Mouse (Mus musculus): ENCODE data around the gene Ano2.

Gene Ano2

DNA sequence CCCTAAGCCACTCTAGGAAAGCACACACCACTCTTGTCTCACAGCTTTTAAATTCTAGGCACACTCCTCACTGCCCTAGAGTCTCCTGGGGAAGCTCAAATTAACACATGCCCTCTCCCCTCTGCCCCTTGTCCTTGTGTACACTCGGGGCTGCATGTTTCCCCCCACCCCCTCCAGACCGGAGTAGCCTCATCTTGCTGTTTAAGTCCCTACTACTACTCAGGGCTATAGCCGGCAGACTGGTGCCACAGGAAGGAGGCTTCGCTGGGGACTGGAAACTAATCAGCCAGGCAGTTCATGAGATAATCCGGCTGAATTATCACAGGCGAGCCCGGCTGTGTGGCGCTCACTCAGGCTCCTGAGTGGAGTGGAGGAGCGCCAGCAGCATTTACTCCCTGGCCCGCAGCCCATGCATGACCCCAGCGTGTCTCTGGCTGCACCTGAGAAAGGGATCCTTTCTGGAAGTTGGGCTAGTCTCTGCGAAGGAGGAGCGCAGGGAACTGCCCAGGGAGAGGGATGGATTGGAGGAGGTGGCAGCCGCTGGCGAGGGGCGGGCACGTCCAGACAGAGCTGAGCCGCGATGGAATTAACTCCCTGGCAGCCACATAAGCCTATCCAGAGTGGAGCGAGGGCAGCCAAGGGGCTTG is at the start of gene Ano2:
Gene Ano2 (plus strand): TSS at position 363 of the 647 bp plus-strand sequence.
- no peak for DNase-seq (ENCODE audit: low read depth, low spot score)

GRCm38 (mm10) chr6:125640486-125640885 is 49.7 kb upstream of the Ano2 start:
- no peak for DNase-seq (ENCODE audit: low read depth, low spot score)

DNA sequence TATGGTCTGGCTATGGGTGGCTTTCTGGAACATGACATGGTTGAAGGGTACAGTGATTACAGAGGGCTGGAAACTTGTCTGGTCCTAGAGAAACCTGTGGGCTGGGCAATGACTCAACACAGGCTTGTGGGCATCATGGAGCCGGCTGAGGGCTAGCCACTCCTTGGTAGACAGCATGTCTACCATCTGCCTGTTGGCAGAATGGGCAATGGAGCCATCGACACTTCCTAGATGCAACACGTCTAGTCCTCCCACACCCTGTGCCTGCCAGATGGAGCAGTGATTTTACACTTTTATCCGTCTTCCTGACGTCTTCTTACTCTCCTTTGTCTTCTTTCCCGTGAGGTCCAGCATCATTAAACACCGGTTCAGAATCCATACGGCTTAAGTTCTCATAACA is 49.1 kb upstream of the Ano2 start:
- DNase-seq (ENCODE audit: low read depth, low spot score) = no peak

DNA sequence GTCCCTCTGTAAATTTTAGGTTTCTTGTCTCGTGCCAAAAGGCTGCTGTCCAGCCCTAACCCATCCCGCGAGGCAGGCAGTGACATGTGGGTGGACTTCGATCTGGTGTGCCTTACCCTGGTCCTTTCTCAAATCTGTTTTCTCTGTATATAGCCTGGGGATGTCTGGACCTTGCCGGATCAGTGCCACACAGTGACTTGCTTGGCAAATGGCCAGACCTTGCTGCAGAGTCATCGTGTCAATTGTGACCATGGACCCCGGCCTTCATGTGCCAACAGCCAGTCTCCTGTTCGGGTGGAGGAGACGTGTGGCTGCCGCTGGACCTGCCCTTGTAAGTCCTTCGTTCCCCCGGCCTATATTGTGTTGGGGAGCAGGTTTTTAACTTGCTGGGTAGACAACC is 41.3 kb upstream of the Ano2 start:
- DNase-seq (ENCODE audit: low read depth, low spot score) = no peak

DNA sequence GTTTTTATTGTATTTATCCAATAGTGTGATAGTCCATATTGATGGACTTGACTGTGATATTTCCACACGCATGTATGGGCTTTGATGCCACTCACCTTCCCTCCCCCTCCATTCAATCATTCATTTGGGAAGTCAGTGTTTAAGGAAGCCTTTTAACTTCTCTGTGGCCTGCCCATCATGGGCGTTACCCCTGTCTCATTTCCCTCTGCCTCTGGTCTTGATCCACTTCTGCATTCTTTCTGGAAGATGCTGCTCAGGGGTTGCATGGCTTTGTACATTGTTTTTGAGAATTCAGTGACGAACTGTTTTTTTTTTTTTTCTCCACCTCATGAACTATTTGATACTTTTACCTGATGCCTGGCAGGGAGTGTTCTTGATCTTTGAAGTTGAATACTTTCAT is 38.9 kb upstream of the Ano2 start:
- DNase-seq (ENCODE audit: low read depth, low spot score) = no peak

- peak; percentile 5 for DNase-seq (ENCODE audit: low read depth, low spot score)
These were observed 36.8 kb upstream of the Ano2 start for GRCm38 (mm10) chr6:125653416-125653815.

- no peak for DNase-seq (ENCODE audit: low read depth, low spot score)
These were observed 33.3 kb upstream of the Ano2 start for GRCm38 (mm10) chr6:125656921-125657320.

DNA sequence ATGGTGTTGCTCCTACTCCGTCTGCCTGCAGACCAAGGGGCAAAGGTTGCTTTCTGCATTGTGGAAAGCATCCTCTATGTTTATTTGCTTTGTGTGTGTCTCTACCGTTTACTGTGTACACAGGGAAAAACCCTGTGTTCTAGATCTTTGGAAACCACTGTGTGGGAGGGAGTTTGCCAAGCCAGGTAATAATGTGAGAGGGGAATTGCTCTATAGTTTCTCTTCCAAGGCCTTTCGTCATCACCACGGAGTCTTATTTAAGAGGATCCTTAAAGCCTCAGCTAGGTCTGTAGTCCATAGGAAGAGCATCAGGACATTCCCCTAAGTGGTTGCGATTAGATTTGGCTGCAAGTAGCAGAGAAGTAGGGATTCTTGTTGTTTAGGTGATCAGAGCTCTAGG is 32.3 kb upstream of the Ano2 start:
- no peak for DNase-seq (ENCODE audit: low read depth, low spot score)

DNA sequence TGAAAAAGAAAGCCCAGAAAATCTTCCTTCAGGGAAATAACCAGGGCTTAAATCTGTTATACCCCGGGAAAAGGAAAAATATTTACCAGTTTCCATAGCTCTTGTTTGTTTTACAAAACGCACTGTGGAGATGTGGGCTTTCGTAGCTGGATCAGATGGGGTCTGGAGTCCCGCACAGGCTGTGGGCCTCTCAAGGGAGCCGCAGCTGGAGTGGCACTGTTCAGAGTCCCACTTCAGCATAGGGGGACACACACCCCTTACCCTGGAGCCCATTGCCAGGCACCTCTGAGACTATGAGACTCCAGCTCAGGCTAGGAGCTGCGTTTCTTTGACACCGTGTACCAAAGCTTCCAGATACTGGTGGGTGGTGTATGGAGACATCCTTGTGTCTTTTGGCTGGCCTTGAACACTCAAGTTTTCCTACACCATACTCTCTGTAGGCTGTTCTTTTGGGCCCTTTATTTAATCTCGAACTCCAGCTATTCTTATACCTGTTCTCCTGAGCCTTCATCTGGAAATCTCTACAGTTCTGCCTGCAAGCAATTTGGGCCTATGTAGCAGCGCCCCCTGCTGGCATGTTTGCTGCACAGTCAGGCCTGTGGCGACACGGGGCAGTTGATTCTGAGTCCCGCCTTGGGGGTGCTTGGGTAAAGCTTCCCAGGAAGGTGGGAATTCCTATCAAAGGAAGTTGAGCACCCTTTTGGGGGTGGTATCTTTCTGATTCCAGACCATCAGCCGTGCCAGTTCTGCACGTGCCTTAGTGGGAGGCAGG is 28.9 kb upstream of the Ano2 start:
- DNase-seq (ENCODE audit: low read depth, low spot score) = peak; percentile 74

GRCm38 (mm10) chr6:125663906-125664305 is 26.3 kb upstream of the Ano2 start:
- no peak for DNase-seq (ENCODE audit: low read depth, low spot score)

DNA sequence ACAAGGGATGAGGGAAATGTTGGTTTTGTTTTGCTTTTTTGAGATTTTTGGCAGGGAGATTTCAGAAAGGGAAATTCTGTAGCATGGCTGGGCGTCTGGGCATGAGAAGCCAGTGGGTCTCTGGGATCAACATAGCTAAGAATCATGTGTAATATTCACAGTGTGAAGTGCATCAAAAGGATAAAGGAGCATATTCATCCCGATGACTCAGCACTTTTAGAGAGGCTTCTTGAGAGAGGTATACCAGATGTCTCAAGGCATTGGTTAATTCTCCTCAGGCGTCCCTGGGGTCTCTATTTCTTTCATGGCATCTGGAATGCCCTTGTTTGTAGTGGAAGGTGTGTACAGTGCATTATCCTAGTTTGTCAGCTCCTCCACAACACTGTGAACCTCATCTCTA is 18.4 kb upstream of the Ano2 start:
- no peak for DNase-seq (ENCODE audit: low read depth, low spot score)

- DNase-seq (ENCODE audit: low read depth, low spot score) = no peak
These were observed 11.7 kb upstream of the Ano2 start for GRCm38 (mm10) chr6:125678492-125678891.

DNA sequence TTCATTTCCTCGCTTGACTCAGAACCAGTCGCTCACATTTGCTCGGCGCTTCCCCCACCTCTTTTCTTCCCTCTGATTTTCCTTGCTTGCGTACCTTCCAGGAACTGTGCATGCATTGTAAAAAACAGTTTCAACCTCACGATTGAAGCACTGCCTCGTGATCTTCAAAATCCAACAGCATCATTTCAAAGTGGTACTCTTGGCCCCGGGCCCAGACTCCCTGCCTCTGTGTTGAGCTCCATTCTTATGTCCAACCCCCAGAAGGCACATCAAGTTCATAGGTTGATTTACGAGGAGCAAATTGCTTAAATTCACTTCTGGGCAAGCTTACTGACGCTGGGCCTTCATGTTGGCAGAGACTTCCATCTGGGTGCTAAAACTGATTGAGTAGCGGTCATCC is 9.6 kb upstream of the Ano2 start:
- DNase-seq (ENCODE audit: low read depth, low spot score) = no peak

DNA sequence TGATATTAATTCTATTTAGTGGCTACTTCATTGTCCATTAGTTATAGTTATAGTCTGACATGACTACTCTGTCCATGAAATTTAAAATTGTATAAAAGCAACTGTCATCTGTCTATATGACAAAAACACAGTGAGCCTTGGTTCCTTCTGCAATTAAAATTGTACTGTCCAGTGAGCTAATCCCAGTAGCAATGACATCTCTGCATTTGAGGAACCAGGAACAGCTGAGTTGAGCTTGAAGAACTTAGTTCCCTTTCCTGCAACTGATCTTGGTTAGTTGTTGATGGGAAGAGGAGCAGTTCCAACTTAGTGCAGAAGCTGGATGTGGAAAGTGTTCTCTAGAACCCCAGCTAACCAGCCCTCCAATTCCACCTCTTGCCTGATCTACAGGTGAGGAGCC is 4.8 kb upstream of the Ano2 start:
- DNase-seq (ENCODE audit: low read depth, low spot score) = no peak

DNA sequence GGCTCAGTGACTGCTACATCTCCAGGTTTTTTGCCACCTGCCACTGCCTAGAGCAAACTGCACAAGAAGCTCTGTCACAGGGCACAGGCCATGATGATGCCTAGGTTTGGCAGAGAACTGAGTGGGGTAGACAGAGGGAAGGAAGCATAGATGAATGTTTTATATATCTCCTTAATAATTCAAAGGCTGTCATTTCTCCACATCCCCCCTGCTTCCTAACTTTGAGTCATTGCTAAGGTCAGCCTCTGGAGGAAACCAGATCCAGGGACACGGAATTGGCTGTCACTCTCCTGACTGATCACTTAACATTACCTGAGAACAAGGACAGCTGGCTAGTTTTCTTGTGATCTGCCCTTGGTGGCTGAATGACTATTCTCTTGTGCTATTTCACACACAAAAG is 2.2 kb upstream of the Ano2 start:
- no peak for DNase-seq (ENCODE audit: low read depth, low spot score)

DNA sequence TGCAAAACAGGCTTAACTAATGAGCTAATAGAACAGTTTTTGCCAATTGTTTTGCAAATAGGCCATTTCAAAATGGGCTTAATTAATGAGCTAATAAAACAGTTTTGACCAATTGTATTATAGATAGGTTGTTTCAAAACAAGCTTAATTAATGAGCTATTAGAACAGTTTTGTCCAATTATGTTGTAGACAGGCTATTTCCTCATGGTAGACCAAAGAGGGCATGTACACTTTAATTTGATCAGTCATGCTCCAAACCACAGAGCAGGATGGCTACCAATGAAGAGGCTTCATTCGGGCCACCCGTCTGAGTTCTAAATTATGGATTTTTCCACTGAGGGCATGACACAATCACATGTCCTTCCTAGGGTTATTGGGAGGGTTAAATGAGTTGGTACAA is 10.9 kb downstream of the Ano2 start:
- DNase-seq (ENCODE audit: low read depth, low spot score) = no peak

DNA sequence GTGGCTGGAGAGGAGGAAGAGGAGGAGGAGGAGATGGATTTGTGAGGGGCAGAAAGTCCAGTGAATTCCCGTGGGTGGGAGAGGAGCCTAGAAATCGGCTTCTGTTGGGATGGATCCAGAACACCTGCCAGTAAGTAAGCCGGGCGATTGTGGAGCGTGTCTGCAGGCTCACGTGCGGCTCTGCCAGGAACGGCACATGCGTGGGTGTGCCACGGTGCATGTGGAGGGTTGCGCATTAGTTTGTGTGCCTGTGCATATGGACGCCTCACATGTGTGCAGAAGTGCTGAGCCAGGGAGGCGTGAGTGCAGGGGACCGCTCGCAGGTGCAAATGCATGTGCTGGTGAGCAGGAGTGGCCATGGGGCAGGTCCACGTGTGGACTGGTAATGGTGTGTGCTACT is 21.0 kb downstream of the Ano2 start:
- no peak for DNase-seq (ENCODE audit: low read depth, low spot score)

DNA sequence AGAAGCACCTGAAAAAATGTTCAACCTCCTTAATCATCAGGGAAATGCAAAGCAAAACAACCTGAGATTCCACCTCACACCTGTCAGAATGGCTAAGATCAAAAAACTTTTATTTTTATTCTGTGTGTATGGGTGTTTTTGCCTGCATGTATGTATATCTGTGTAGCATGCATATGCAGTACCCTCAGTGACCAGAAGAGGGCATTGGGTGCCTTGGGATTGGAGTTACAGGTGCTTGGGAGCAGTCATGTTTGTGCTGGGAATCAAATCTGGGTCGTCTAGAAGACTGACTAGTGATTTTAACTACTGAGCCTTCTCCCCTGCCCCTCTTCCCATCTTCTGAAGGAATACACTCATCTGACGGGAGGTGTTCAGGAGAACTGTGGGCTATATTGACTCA is 36.2 kb downstream of the Ano2 start:
- DNase-seq (ENCODE audit: low read depth, low spot score) = peak; percentile 19

DNA sequence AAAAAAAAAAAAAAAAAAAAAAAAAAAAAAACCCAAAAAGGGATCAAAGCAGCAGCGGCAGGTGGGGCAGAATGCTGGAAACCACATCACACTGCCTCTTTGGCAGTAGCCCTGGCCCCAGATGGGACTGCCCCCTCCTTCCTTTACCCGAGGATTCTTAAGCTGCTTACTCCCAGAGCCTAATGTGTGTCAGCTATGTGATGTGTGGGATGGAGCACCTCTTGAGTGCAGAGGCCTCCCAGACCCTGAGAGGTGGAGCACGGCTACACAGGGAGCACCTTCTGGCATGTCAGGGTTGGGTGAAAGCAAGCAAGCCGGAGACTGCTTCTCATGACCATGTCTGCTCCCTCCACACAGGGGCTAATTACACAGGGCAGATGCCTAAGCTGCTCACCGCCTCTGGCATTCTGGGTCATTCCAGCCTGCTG is 37.3 kb downstream of the Ano2 start:
- no peak for DNase-seq (ENCODE audit: low read depth, low spot score)

DNA sequence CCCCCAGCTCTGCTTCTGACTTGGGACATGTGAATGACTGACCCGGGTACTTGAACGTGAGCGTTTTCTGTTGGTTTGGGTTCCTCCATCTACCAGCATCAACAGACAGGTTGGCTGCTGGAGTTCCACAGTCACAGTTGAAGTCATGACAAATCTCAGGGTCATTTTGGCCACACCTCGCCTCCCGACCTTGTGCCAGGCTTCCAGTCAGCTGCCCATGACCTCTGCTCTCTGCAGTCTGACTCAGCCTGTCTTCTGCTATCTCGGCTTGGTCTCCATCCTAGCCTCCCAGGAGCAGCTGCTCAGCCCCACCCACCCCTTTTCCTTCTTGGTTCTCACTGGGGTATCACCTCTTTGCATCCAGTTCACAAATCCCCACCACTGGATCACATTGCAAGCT is 39.3 kb downstream of the Ano2 start:
- no peak for DNase-seq (ENCODE audit: low read depth, low spot score)

GRCm38 (mm10) chr6:125729986-125730535 is 39.8 kb downstream of the Ano2 start:
- DNase-seq (ENCODE audit: low read depth, low spot score) = no peak

- peak; percentile 50 for DNase-seq (ENCODE audit: low read depth, low spot score)
These were observed 47.5 kb downstream of the Ano2 start for GRCm38 (mm10) chr6:125737511-125738285.
